ENCODE assay signal across 31 mouse cellular contexts in genomic region chr7:75220786-75221185, GRCm38 (mm10).
DNase-seq lines count a peak whose midpoint lies in the region; ATAC-seq and TF ChIP-seq lines count a peak whose summit lies in the region.
"Had no signal": no experiment of that assay in that cellular context is flagged by ENCODE, and none has a peak within 500 bp of the region (broad histone marks: within the 10 kb centered on the region; RNA-seq: fewer than 3 reads in every experiment).

No protein-coding gene starts in this region.

- H3K4me2 ChIP-seq in lung, embryonic 16.5 days (ENCODE audit: low read depth, low read length) = no peak overlapping the region
- H3K4me2 ChIP-seq in forebrain, postnatal 0 days (ENCODE audit: low read depth) = no peak overlapping the region
- H3K4me2 ChIP-seq: embryonic facial prominence, embryonic 12.5 days; heart, embryonic 11.5 days; hindbrain, embryonic 15.5 days; liver, embryonic 15.5 days; neural tube, embryonic 15.5 days; stomach, embryonic 15.5 days had no signal

- no peaks in the 10 kb centered on the region for H3K36me3 ChIP-seq in lung, embryonic 16.5 days (ENCODE audit: control insufficient read depth, insufficient read depth, low read length)
- H3K36me3 ChIP-seq in forebrain, postnatal 0 days (ENCODE audit: insufficient read depth) = no peaks in the 10 kb centered on the region
- H3K36me3 ChIP-seq: embryonic facial prominence, embryonic 12.5 days; G1E; hindbrain, embryonic 15.5 days; limb, embryonic 10.5 days; liver, embryonic 15.5 days; neural tube, embryonic 15.5 days; stomach, embryonic 15.5 days had no signal

- 7% methylated on average over 1 of the region's 1 CpGs for WGBS in lung, embryonic 16.5 days
- 5% methylated on average over 1 of the region's 1 CpGs for WGBS in forebrain, postnatal 0 days

- TF ChIP-seq CTCF in forebrain, postnatal 0 days (IDR thresholded peaks at IDR 0.05; ENCODE audit: low read depth) = no peak

- H3K27ac ChIP-seq in lung, embryonic 16.5 days (ENCODE audit: low read length) = no peak overlapping the region
- H3K27ac ChIP-seq in forebrain, postnatal 0 days (ENCODE audit: low read depth, low read length) = no peak overlapping the region
- H3K27ac ChIP-seq: embryonic facial prominence, embryonic 12.5 days; hindbrain, embryonic 15.5 days; layer of hippocampus, adult 2 months; limb, embryonic 10.5 days; liver, embryonic 15.5 days; neural tube, embryonic 15.5 days; stomach, embryonic 15.5 days had no signal

- intact Hi-C loops in heart, postnatal 25 days (cut with DNase I) = no loop called here

- no peaks in the 10 kb centered on the region for H3K27me3 ChIP-seq in lung, embryonic 16.5 days (ENCODE audit: control insufficient read depth, insufficient read depth, low read depth, low read length)
- no peaks in the 10 kb centered on the region for H3K27me3 ChIP-seq in forebrain, postnatal 0 days (ENCODE audit: insufficient read depth, low read length)
- H3K27me3 ChIP-seq: CH12.LX; embryonic facial prominence, embryonic 12.5 days; hindbrain, embryonic 15.5 days; liver, embryonic 15.5 days; neural tube, embryonic 15.5 days; stomach, embryonic 15.5 days had no signal

- no peak overlapping the region for H3K4me3 ChIP-seq in lung, embryonic 16.5 days (ENCODE audit: low read length)
- H3K4me3 ChIP-seq in forebrain, postnatal 0 days (ENCODE audit: low read depth, low read length) = no peak overlapping the region
- H3K4me3 ChIP-seq: embryonic facial prominence, embryonic 12.5 days; erythroblast, embryonic 14.5 days; hindbrain, embryonic 15.5 days; layer of hippocampus, adult 2 months; limb, embryonic 10.5 days; liver, embryonic 15.5 days; neural tube, embryonic 15.5 days; stomach, embryonic 15.5 days had no signal

- H3K9ac ChIP-seq in lung, embryonic 16.5 days (ENCODE audit: low read length) = no peak overlapping the region
- no peak overlapping the region for H3K9ac ChIP-seq in forebrain, postnatal 0 days
- H3K9ac ChIP-seq: embryonic facial prominence, embryonic 12.5 days; hindbrain, embryonic 15.5 days; liver, embryonic 15.5 days; neural tube, embryonic 15.5 days; stomach, embryonic 15.5 days had no signal

- DNase-seq in frontal cortex, postnatal 36 days (ENCODE audit: low spot score in 2 of 2) = no peak
- no peak for DNase-seq in lung, postnatal 4 days
- peak; percentile 68 for DNase-seq in brain, embryonic 18.5 days (ENCODE audit: low read depth, low spot score)
- peak; percentile 62 for DNase-seq in forebrain, postnatal 0 days
- no peak for DNase-seq in heart, postnatal 25 days (ENCODE audit: low spot score)
- DNase-seq: adrenal gland, adult 2 months; B cell, adult 2 months; cerebellum, postnatal 10 days; gastrocnemius, postnatal 10 days; heart, adult 11 months; heart, postnatal 14 days; kidney, adult 9 months; kidney, postnatal 25 days; liver; right cerebral cortex, adult 18-20 months; thymus, adult 18-20 months; thymus, postnatal 36 days had no signal

- H3K4me1 ChIP-seq in lung, embryonic 16.5 days (replicated peaks; ENCODE audit: control insufficient read depth, insufficient read depth, low read length) = no peaks in the 10 kb centered on the region; the same call in 1 of the 2 replicates
- no peaks in the 10 kb centered on the region for H3K4me1 ChIP-seq in forebrain, postnatal 0 days (ENCODE audit: insufficient read depth)
- H3K4me1 ChIP-seq: embryonic facial prominence, embryonic 12.5 days; hindbrain, embryonic 15.5 days; limb, embryonic 10.5 days; liver, embryonic 15.5 days; neural tube, embryonic 15.5 days; stomach, embryonic 15.5 days had no signal

- 0 out of 2 replicates have a peak, but pooled peaks cover 2% of the 10 kb centered on the region for H3K9me3 ChIP-seq in lung, embryonic 16.5 days (ENCODE audit: control insufficient read depth, low read length)
- H3K9me3 ChIP-seq in forebrain, postnatal 0 days (ENCODE audit: low read length) = 0 out of 2 replicates have a peak, but pooled peaks cover 8% of the 10 kb centered on the region
- H3K9me3 ChIP-seq: embryonic facial prominence, embryonic 12.5 days; G1E; hindbrain, embryonic 15.5 days; limb, embryonic 10.5 days; liver, embryonic 15.5 days; neural tube, embryonic 15.5 days; stomach, embryonic 15.5 days had no signal

- ATAC-seq in frontal cortex, adult (ENCODE audit: low TSS enrichment) = 0 out of 2 replicates have a peak, but pooled peaks have one; percentile 18
- peak; percentile 52; the same call in 1 of the 2 replicates for ATAC-seq in lung, embryonic 16.5 days (ENCODE audit: low read depth)
- peak; percentile 84 for ATAC-seq in forebrain, postnatal 0 days
- ATAC-seq: intestine, embryonic 16.5 days had no signal

Comparison
In these comparisons a context has a peak if more than half of its experiments do, and no peak if none do; other contexts are left out.
1. ATAC-seq: peak in every context shown above with its lines; median percentile 84 in forebrain, postnatal 0 days; 52 in lung, embryonic 16.5 days; 18 in frontal cortex, adult.
2. DNase-seq: peak in brain, embryonic 18.5 days (single experiment) and forebrain, postnatal 0 days (single experiment); none in frontal cortex, postnatal 36 days (0 of 2), lung, postnatal 4 days (0 of 2) and heart, postnatal 25 days (single experiment).